Mouse (Mus musculus) midbrain, embryonic 13.5 days (tissue): Measurements from ENCODE around the gene Speer4d. TPM values are rescaled to one million over a fixed set of nuclear protein-coding genes. Genes with fewer than 3 reads are reported as not detected.
"Not testable (repeated sequence)": the region's sequence is repeated elsewhere in the genome, so short reads cannot be mapped to it uniquely, and the experiment has no call there.

Experiments
- ATAC-seq: fragments of 200-750 bp; cut with Nextera tagmentation; 2 replicates; pipeline ENCODE4 v1.8.0; 2017; ENCODE audit warnings: mild to moderate bottlenecking, moderate TSS enrichment, moderate library complexity
- H3K27ac ChIP-seq: fragments of 300-500 bp; sonication (generic); 2 replicates; pipeline ENCODE4 v1.5.1; 2015; ENCODE audit warnings: inconsistent platforms, mild to moderate bottlenecking, moderate library complexity
- H3K27me3 ChIP-seq: fragments of 300-500 bp; sonication (generic); 2 replicates; pipeline ENCODE4 v1.6.1; 2015; ENCODE audit warnings: mild to moderate bottlenecking, inconsistent platforms
- H3K36me3 ChIP-seq: fragments of 300-500 bp; sonication (generic); 2 replicates; pipeline ENCODE4 v1.6.1; 2015; ENCODE audit warnings: mild to moderate bottlenecking, inconsistent platforms
- H3K4me1 ChIP-seq: fragments of 300-500 bp; sonication (generic); replicated peaks from 2 replicates; pipeline ENCODE4 v1.6.1; 2015; ENCODE audit warnings: inconsistent platforms
- H3K4me2 ChIP-seq: fragments of 300-500 bp; sonication (generic); replicated peaks from 2 replicates; pipeline ENCODE4 v1.6.1; 2015; ENCODE audit warnings: moderate library complexity, mild to moderate bottlenecking, inconsistent platforms
- H3K4me3 ChIP-seq: fragments of 300-500 bp; sonication (generic); replicated peaks from 2 replicates; pipeline ENCODE4 v1.5.1; 2015; ENCODE audit warnings: mild to moderate bottlenecking, inconsistent platforms
- H3K9ac ChIP-seq: fragments of 300-500 bp; sonication (generic); replicated peaks from 2 replicates; pipeline ENCODE4 v1.6.1; 2015; ENCODE audit warnings: mild to moderate bottlenecking, inconsistent platforms
- H3K9me3 ChIP-seq: fragments of 300-500 bp; sonication (generic); 2 replicates; pipeline ENCODE4 v1.6.1; 2016; ENCODE audit warnings: mild to moderate bottlenecking, inconsistent platforms
- WGBS: fragments of 180-500 bp; shearing (Covaris S2); methylation state at CpG from one replicate; pipeline ENCODE4 v1.1.7; 2015; 5-methylcytosine and 5-hydroxymethylcytosine counted together
- polyA plus RNA-seq: library from polyadenylated mRNA; unstranded; fragments of >200 nt; fragmentation: Nextera tagmentation; extraction: Ambion mirVana; gene quantifications from 2 replicates; pipeline ENCODE4 v1.2.1, GENCODE M21; 2015

Gene Speer4d
- polyA plus RNA-seq, 1 experiment from 2014 or later: not detected

DNA sequence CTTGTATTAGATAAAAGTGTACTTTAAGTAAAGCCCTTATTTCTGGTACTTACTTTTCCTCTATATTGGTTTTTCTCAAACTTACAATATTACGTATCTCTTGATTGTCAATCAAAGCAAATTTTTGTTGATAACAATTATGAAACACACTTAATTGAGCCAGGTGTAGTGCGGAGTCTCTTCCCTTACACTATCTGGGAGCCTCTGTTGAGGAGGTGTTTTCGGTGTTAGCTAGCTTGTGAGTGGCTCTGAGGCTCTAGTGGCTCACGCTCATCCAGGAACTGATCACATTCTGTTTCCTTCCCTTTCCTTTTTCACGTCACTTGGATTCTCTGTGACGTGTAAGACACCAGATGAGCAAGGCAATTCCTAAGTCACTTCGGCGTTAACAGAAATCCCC, 15.3 kb upstream of the Speer4d start:
- H3K36me3 ChIP-seq, H3K4me2 ChIP-seq, H3K4me1 ChIP-seq, H3K4me3 ChIP-seq, ATAC-seq, H3K9ac ChIP-seq, H3K27ac ChIP-seq, H3K27me3 ChIP-seq: not testable (repeated sequence)
- 77% methylated on average over 8 of the region's 8 CpGs for WGBS
- peaks cover 41% of the 10 kb centered on the region for H3K9me3 ChIP-seq

DNA sequence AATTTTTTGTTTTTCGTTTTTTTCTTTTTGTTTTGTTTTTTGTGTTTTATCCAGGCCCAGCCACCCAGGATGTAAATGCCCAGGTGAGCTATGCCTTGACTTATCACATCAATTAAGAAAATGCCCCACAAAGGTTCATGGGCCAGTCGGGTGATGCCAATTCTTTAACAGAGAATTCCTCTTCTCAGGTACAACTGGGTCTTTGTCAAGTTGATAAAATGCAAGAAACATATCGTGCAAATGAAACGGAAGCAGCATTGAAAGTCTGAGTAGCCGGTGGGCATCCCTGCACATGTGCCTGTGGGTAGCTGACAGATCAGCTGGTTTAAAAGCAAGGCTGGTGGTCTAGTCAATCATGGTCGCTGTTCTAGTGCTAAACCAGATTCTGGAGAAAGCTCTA, 12.2 kb upstream of the Speer4d start:
- H3K4me3 ChIP-seq, H3K36me3 ChIP-seq, H3K4me2 ChIP-seq, H3K27ac ChIP-seq, H3K4me1 ChIP-seq, H3K9ac ChIP-seq, H3K27me3 ChIP-seq: not testable (repeated sequence)
- peaks cover 25% of the 10 kb centered on the region for H3K9me3 ChIP-seq
- WGBS: 69% methylated on average over 6 of the region's 6 CpGs
- 0 out of 2 replicates have a peak, but pooled peaks have one; percentile 37 for ATAC-seq

DNA sequence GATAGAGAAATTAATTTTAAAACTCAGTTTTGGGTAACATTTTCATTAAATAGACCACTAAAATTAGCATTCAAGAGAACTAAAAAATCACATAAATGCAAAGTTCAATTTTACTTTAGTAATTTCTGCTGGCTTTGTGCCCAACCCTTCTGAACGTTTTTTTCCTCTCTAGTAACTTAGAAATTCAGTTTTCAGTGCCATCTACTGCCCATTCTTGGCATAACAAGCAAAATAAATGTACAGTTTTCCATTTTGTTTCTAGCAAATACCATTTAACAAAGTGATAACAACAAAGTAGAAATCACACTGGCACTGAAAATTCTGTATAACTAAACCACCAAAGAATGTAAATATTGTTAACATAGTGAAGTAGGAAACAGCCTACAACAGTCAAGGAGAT, 8.2 kb upstream of the Speer4d start:
- not testable (repeated sequence) for H3K4me2 ChIP-seq, H3K27ac ChIP-seq, H3K36me3 ChIP-seq, H3K4me3 ChIP-seq, H3K9ac ChIP-seq, ATAC-seq, H3K4me1 ChIP-seq, H3K27me3 ChIP-seq
- WGBS: 3% methylated on average over 1 of the region's 1 CpGs
- peaks cover 11% of the 10 kb centered on the region for H3K9me3 ChIP-seq

DNA sequence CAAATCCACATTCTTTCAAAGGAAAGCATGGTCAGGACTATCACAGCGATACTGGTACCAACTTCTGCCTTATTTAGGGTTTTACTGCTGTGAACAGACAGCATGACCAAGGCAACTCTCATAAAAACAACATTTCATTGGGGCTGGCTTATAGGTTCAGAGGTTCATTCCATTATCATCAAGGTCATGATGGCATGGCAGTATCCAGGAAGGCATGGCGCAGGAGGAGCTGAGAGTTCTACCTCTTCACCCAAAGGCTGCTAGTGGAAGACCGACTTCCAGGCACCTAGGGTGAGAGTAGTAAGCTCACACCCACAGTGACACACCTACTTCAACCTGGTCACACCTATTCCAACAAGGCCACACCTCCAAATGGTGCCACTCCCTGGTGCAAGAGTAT, 2.7 kb upstream of the Speer4d start:
- H3K36me3 ChIP-seq, H3K4me1 ChIP-seq, H3K9ac ChIP-seq, H3K4me2 ChIP-seq, ATAC-seq, H3K27me3 ChIP-seq, H3K4me3 ChIP-seq, H3K9me3 ChIP-seq, H3K27ac ChIP-seq: not testable (repeated sequence)
- 71% methylated on average over 3 of the region's 3 CpGs for WGBS

DNA sequence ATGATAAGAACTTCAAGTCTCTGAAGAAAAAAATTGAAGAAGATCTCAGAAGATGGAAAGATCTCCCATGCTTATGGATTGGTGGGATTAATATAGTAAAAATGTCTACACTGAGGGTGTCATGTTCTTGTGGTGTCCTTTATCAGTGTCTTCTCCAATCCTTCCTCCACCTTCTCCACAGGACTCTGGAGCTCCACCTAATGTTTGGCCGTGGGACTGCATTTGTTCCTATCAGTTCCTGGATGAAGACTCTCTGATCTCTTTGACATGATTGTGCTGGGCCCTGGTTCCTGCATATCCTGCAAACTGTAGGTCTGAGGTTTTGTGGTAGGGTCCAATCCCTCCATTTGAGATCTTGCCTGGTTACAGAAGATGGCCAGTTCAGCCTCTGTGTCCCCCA, 9.3 kb downstream of the Speer4d start:
- not testable (repeated sequence) for H3K9me3 ChIP-seq, H3K27me3 ChIP-seq, H3K4me2 ChIP-seq, H3K4me3 ChIP-seq, H3K27ac ChIP-seq, H3K9ac ChIP-seq, ATAC-seq, H3K36me3 ChIP-seq, H3K4me1 ChIP-seq
- 34% methylated on average over 1 of the region's 1 CpGs for WGBS

DNA sequence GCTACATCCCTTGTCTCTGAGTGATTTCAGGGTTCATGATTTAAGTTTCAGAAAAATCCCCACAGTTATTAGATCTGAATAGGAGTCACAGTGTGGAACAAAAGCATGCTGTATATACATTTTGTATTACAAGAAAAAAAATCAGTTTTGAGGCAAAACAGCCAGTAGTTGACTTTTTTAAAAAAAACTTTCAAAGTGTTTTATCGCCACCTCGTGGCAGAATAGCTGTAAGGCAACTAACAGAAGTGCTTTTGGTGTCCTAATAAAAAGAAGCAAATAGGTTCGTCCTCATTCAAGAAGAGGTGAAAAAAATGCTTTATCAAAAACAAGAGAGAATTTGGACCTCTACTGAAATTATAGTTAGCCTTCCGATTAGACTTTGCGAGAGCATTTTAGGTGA, 11.2 kb downstream of the Speer4d start:
- H3K9ac ChIP-seq, H3K4me2 ChIP-seq, H3K9me3 ChIP-seq, H3K4me3 ChIP-seq, H3K27me3 ChIP-seq, ATAC-seq, H3K27ac ChIP-seq, H3K36me3 ChIP-seq, H3K4me1 ChIP-seq: not testable (repeated sequence)
- WGBS: 33% methylated on average over 5 of the region's 5 CpGs

DNA sequence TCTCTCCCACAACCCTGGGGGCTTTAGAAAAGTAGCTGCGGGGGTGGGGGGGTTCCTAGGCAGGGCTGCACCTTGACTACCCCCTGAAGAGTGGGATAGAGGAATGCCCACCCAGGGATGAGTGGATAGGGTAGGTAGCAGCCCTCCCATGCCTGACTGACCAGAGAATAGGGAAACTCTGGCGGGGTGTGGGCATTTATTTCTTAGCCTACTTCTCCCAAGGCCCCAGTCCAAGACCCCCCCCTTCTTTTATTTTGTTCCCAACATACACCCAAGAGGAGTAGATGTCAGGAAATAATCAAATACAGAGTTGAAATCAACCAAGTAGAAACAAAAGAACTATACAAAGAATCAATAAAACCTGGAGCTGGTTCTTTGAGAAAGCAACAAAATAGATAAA, 18.8 kb downstream of the Speer4d start:
- not testable (repeated sequence) for H3K27me3 ChIP-seq, H3K4me2 ChIP-seq, H3K27ac ChIP-seq, H3K4me3 ChIP-seq, H3K9ac ChIP-seq, H3K36me3 ChIP-seq, H3K4me1 ChIP-seq
- WGBS: 65% methylated on average over 2 of the region's 2 CpGs
- peaks cover 17% of the 10 kb centered on the region for H3K9me3 ChIP-seq
- peak; percentile 74; the same call in 1 of the 2 replicates for ATAC-seq

DNA sequence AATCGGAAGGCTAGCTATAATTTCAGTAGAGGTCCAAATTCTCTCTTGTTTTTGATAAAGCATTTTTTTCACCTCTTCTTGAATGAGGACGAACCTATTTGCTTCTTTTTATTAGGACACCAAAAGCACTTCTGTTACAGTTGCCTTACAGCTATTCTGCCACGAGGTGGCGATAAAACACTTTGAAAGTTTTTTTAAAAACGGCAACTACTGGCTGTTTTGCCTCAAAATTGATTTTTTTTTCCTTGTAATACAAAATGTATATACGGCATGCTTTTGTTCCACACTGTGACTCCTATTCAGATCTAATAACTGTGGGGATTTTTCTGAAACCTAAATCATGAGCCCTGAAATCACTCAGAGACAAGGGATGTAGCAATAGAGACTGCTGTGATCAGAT, 26.8 kb downstream of the Speer4d start:
- not testable (repeated sequence) for H3K4me3 ChIP-seq, ATAC-seq, H3K36me3 ChIP-seq, H3K27me3 ChIP-seq, H3K4me2 ChIP-seq, H3K4me1 ChIP-seq, H3K9ac ChIP-seq, H3K27ac ChIP-seq, H3K9me3 ChIP-seq
- WGBS: 29% methylated on average over 6 of the region's 6 CpGs

DNA sequence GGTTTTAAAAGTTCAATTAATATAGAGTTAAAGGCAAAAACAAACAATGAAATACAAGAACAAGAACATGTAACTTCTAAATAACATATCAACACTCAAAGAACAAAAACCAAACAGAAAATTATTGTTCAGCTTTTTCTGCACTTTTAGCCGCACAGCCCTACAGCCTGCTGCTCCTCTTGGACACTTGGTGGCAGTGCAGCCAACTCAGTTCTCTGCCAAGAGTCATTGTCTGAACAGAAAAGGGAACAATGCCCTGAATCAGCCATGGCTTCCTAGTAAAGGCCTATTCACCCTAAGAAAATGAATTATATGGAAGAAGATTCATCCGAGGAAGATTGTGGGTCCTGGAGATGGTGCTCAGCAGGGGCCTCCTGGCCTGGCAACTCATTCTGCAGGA, 33.5 kb downstream of the Speer4d start:
- not testable (repeated sequence) for H3K4me3 ChIP-seq, H3K9ac ChIP-seq
- WGBS: 67% methylated on average over 2 of the region's 2 CpGs

DNA sequence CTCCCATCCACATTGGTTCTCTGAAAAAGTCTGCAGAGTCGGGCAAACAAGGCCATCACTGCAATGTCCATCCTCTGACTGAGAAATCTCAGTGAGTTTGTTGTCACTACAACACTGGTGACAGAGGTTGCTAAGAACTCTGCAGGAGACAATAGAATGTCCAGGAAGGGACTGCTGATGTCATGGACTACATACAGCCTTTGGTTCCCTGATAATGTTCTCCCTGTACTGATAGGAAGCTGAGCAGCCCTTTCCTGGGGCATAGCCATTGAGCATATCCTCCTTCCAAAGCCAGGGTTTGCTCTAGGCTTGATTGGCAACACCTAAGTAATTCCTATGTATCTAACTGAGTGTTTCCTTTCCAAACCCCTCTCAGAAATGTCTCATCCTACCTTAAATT, 38.1 kb downstream of the Speer4d start, which contains the start of gene 4930572O03Rik:
Gene 4930572O03Rik (minus strand): TSS at position 101 of the 400 bp plus-strand sequence.
- 76% methylated on average over 1 of the region's 1 CpGs for WGBS
- ATAC-seq, H3K27ac ChIP-seq, H3K36me3 ChIP-seq, H3K27me3 ChIP-seq, H3K9ac ChIP-seq, H3K4me3 ChIP-seq, H3K4me2 ChIP-seq, H3K4me1 ChIP-seq: not testable (repeated sequence)
- peaks cover 16% of the 10 kb centered on the region for H3K9me3 ChIP-seq

More for the DNA sequence above, 33.5 kb downstream of the Speer4d start:
- ATAC-seq, H3K4me1 ChIP-seq, H3K9me3 ChIP-seq, H3K27ac ChIP-seq, H3K36me3 ChIP-seq, H3K27me3 ChIP-seq, H3K4me2 ChIP-seq: not testable (repeated sequence)

DNA sequence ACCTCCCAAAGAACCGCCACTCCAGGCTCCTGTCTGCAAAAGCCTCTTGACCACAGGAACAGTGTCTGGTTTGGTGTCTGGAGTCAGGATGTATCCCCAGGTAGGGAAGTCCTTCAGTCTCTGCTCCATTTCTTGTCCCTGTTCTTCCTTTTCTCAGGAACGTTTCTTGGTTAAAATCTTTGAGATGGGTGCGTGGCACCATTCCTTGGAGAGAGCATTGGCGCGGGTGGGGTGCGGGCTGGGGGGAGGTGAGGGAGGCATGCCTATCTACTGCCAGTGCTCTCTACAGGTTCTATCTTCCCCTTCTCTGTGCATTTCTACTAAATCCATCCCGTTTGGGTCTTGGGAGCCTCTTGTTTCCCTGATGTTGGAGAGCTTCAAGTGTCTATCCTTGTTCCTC, 45.0 kb downstream of the Speer4d start:
- 70% methylated on average over 7 of the region's 7 CpGs for WGBS
- not testable (repeated sequence) for H3K4me2 ChIP-seq, ATAC-seq, H3K9ac ChIP-seq, H3K36me3 ChIP-seq, H3K27me3 ChIP-seq, H3K9me3 ChIP-seq, H3K4me1 ChIP-seq, H3K4me3 ChIP-seq, H3K27ac ChIP-seq

DNA sequence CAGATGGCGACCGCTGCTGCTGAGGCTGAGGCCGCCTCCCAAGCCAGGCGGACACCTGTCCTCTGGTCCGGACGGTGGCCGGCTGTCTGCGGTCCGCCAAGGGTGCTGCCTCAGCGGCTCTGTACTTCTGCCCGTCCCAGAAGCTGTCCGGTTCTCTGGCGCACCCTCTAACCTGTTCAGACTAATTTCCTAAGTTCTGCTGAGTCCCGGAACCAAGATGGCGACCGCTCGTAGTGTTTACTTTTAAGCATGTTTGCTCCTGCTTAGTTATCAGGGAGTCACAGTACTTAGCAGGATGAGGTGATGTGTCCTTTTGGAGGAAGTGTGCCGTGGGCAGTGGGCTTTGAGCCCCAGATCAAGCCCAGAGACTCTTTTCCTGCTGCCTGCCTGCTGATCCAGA, 51.9 kb downstream of the Speer4d start:
- not testable (repeated sequence) for H3K27me3 ChIP-seq, H3K36me3 ChIP-seq, H3K4me1 ChIP-seq, H3K4me2 ChIP-seq, H3K27ac ChIP-seq, H3K9ac ChIP-seq, H3K4me3 ChIP-seq
- ATAC-seq: peak; percentile 62; the same call in 1 of the 2 replicates
- peaks cover 20% of the 10 kb centered on the region for H3K9me3 ChIP-seq
- 89% methylated on average over 13 of the region's 18 CpGs for WGBS
